Mouse (Mus musculus): ENCODE data around the gene Pi4ka.

Gene Pi4ka

GRCm38 (mm10) chr16:17405736-17406443 is at the start of gene Pi4ka, which contains the start of gene Snap29:
TSS of gene Pi4ka (minus strand) at chr16:17406314.
TSS of gene Snap29 (plus strand) at chr16:17405986.
- DNase-seq, result peak; percentile 100

- peak in 1 of 2 experiments; percentile 58 for DNase-seq
These were observed 46.2 kb upstream of the Pi4ka start for GRCm38 (mm10) chr16:17452373-17452715.

GRCm38 (mm10) chr16:17451541-17452372 is 45.6 kb upstream of the Pi4ka start, which contains the start of gene Crkl:
TSS of gene Crkl (plus strand) at chr16:17451987.
- DNase-seq, result peak; percentile 96

- peak; percentile 32 to 35 for DNase-seq
These were observed 26.5 kb upstream of the Pi4ka start for GRCm38 (mm10) chr16:17432576-17432975.

GRCm38 (mm10) chr16:17423021-17423420 is 16.9 kb upstream of the Pi4ka start:
- no peak for DNase-seq

- no peak for DNase-seq
These were observed 4.1 kb upstream of the Pi4ka start for GRCm38 (mm10) chr16:17410209-17410608.

- peak; percentile 62 to 64 for DNase-seq
These were observed 2.9 kb upstream of the Pi4ka start for GRCm38 (mm10) chr16:17409046-17409445.

- DNase-seq, result peak; percentile 43 to 49
These were observed 558 bp upstream of the Pi4ka start for GRCm38 (mm10) chr16:17406512-17407231.

GRCm38 (mm10) chr16:17405271-17405696 is 830 bp downstream of the Pi4ka start:
- DNase-seq, result no peak

- peak; percentile 75 to 78 for DNase-seq
These were observed 3.3 kb downstream of the Pi4ka start for GRCm38 (mm10) chr16:17402855-17403254.

GRCm38 (mm10) chr16:17392784-17393183 is 13.3 kb downstream of the Pi4ka start:
- DNase-seq, result no peak

- no peak for DNase-seq
These were observed 22.4 kb downstream of the Pi4ka start for GRCm38 (mm10) chr16:17383594-17384326.

GRCm38 (mm10) chr16:17382306-17382705 is 23.8 kb downstream of the Pi4ka start:
- no peak for DNase-seq

GRCm38 (mm10) chr16:17358787-17359186 is 47.3 kb downstream of the Pi4ka start:
- DNase-seq, result no peak

- no peak for DNase-seq
These were observed 50.1 kb downstream of the Pi4ka start for GRCm38 (mm10) chr16:17356031-17356430.

- DNase-seq, result no peak
These were observed 59.3 kb downstream of the Pi4ka start for GRCm38 (mm10) chr16:17346766-17347165.

- no peak for DNase-seq
These were observed 60.3 kb downstream of the Pi4ka start for GRCm38 (mm10) chr16:17345813-17346155.

- DNase-seq, result no peak
These were observed 60.8 kb downstream of the Pi4ka start for GRCm38 (mm10) chr16:17345141-17345812.

GRCm38 (mm10) chr16:17341847-17342246 is 64.3 kb downstream of the Pi4ka start:
- DNase-seq, result no peak

GRCm38 (mm10) chr16:17340705-17341104 is 65.4 kb downstream of the Pi4ka start:
- no peak for DNase-seq

- DNase-seq, result no peak
These were observed 66.4 kb downstream of the Pi4ka start for GRCm38 (mm10) chr16:17339701-17340100.

GRCm38 (mm10) chr16:17336089-17336488 is 70.0 kb downstream of the Pi4ka start:
- DNase-seq, result no peak
